Mouse (Mus musculus) frontal cortex, adult (tissue): ENCODE measurements around the gene Ppa2.

Source experiments
- ATAC-seq: cut with Nextera tagmentation; 2 replicates; pipeline ENCODE4 v1.9.2; 2017; ENCODE audit warnings: mild to moderate bottlenecking, moderate library complexity, mixed read lengths; ENCODE audit not compliant: low TSS enrichment

Gene Ppa2

GRCm38 (mm10) chr3:133389803-133390387, 80.0 kb downstream of the Ppa2 start:
- ATAC-seq: no peak

GRCm38 (mm10) chr3:133394531-133394930, 84.6 kb downstream of the Ppa2 start:
- no peak for ATAC-seq

GRCm38 (mm10) chr3:133403849-133404248, 93.9 kb downstream of the Ppa2 start:
- no peak for ATAC-seq

GRCm38 (mm10) chr3:133405636-133406035, 95.7 kb downstream of the Ppa2 start:
- no peak for ATAC-seq

- ATAC-seq: no peak
These were observed 96.3 kb downstream of the Ppa2 start for GRCm38 (mm10) chr3:133406248-133406647.

- ATAC-seq: no peak
These were observed 101.3 kb downstream of the Ppa2 start for GRCm38 (mm10) chr3:133411123-133411675.

GRCm38 (mm10) chr3:133411768-133412167, 101.9 kb downstream of the Ppa2 start:
- no peak for ATAC-seq

- no peak; the same call in 1 of the 2 replicates for ATAC-seq
These were observed 104.8 kb downstream of the Ppa2 start for GRCm38 (mm10) chr3:133414747-133415146.

GRCm38 (mm10) chr3:133423073-133423472, 113.2 kb downstream of the Ppa2 start:
- no peak for ATAC-seq
